Mouse (Mus musculus) liver, embryonic 11.5 days (tissue): ENCODE data around the gene Cntnap5a. TPM values are rescaled to one million over a fixed set of nuclear protein-coding genes. Genes with fewer than 3 reads are reported as not detected.

ENCODE experiments used
- ATAC-seq: fragments of 200-750 bp; cut with Nextera tagmentation; replicated peaks from 2 replicates; pipeline ENCODE4 v1.8.0; 2017; ENCODE audit warnings: moderate number of reproducible peaks, mild to moderate bottlenecking, moderate TSS enrichment, moderate library complexity; ENCODE audit not compliant: low FRiP score
- DNase-seq: peaks from one replicate; pipeline ENCODE4 v3.0.0-alpha.2; 2017; ENCODE audit warnings: low spot score
- H3K27ac ChIP-seq: fragments of 300-500 bp; sonication (generic); 2 replicates; pipeline ENCODE4 v1.5.1; 2014; ENCODE audit warnings: mild to moderate bottlenecking, low read depth, low read length, control low read depth
- H3K27me3 ChIP-seq: fragments of 300-500 bp; sonication (generic); replicated peaks from 2 replicates; pipeline ENCODE4 v1.6.1; 2014; ENCODE audit warnings: low read length, mixed read lengths; ENCODE audit not compliant: control insufficient read depth, insufficient read depth
- H3K36me3 ChIP-seq: fragments of 300-500 bp; sonication (generic); 2 replicates; pipeline ENCODE4 v1.6.1; 2014; ENCODE audit warnings: mild to moderate bottlenecking, low read length, moderate library complexity, mixed read lengths; ENCODE audit not compliant: control insufficient read depth, insufficient read depth
- H3K4me1 ChIP-seq: fragments of 300-500 bp; sonication (generic); replicated peaks from 2 replicates; pipeline ENCODE4 v1.6.1; 2014; ENCODE audit warnings: low read length, mixed read lengths; ENCODE audit not compliant: control insufficient read depth, insufficient read depth
- H3K4me2 ChIP-seq: fragments of 300-500 bp; sonication (generic); 2 replicates; pipeline ENCODE4 v1.6.1; 2014; ENCODE audit warnings: mild to moderate bottlenecking, control low read depth, moderate library complexity
- H3K4me3 ChIP-seq: fragments of 300-500 bp; sonication (generic); 2 replicates; pipeline ENCODE4 v1.5.1; 2014; ENCODE audit warnings: low read depth, low read length, control low read depth
- H3K9ac ChIP-seq: fragments of 300-500 bp; sonication (generic); 2 replicates; pipeline ENCODE4 v1.6.1; 2014; ENCODE audit warnings: low read depth, low read length, control low read depth
- H3K9me3 ChIP-seq: fragments of 300-500 bp; sonication (generic); 2 replicates; pipeline ENCODE4 v1.6.1; 2016; ENCODE audit warnings: low read length, inconsistent platforms, mixed read lengths; ENCODE audit not compliant: control insufficient read depth
- WGBS: fragments of 180-500 bp; shearing (Covaris S2); extraction: QIAGEN DNeasy Blood & Tissue Kit; methylation state at CpG from one replicate; pipeline ENCODE4 v1.1.7; 2014; 5-methylcytosine and 5-hydroxymethylcytosine counted together
- polyA plus RNA-seq: library from polyadenylated mRNA; unstranded; fragments of >200 nt; fragmentation: Nextera tagmentation; extraction: Ambion mirVana; gene quantifications from 2 replicates; pipeline ENCODE4 v1.2.1, GENCODE M21; 2014

Cntnap5a gene
- polyA plus RNA-seq, 1 experiment from 2014 or later, result not detected

- Histone ChIP-seq H3K27me3 (no peaks in the 10 kb centered on the region), H3K4me3 (no peak overlapping the region), H3K4me1 (no peaks in the 10 kb centered on the region), H3K36me3 (no peaks in the 10 kb centered on the region), H3K9ac (no peak overlapping the region), H3K4me2 (no peak overlapping the region), H3K27ac (no peak overlapping the region), H3K9me3 (no peaks in the 10 kb centered on the region)
- 82% methylated on average over 2 of the region's 2 CpGs for WGBS
- DNase-seq, result no peak
- ATAC-seq, result no peak
Observed at GRCm38 (mm10) chr1:116243856-116244255, 559.3 kb downstream of the Cntnap5a start.

- Histone ChIP-seq H3K9ac (no peak overlapping the region), H3K9me3 (no peaks in the 10 kb centered on the region), H3K36me3 (no peaks in the 10 kb centered on the region), H3K4me2 (no peak overlapping the region), H3K4me1 (no peaks in the 10 kb centered on the region), H3K4me3 (no peak overlapping the region), H3K27me3 (no peaks in the 10 kb centered on the region), H3K27ac (no peak overlapping the region)
- no peak for ATAC-seq
- no peak for DNase-seq
Observed at GRCm38 (mm10) chr1:116281144-116281543, 596.6 kb downstream of the Cntnap5a start.

- H3K27me3 ChIP-seq, result no peaks in the 10 kb centered on the region
- H3K9me3 ChIP-seq, result no peaks in the 10 kb centered on the region
- no peaks in the 10 kb centered on the region for H3K4me1 ChIP-seq
- H3K27ac ChIP-seq, result no peak overlapping the region
- no peak overlapping the region for H3K4me2 ChIP-seq
- ATAC-seq (no peak), DNase-seq (no peak)
- H3K36me3 ChIP-seq, result no peaks in the 10 kb centered on the region
- 88% methylated on average over 1 of the region's 1 CpGs for WGBS
- no peak overlapping the region for H3K9ac ChIP-seq
- H3K4me3 ChIP-seq, result no peak overlapping the region
Observed at GRCm38 (mm10) chr1:116283968-116284367, 599.4 kb downstream of the Cntnap5a start.

- no peak for DNase-seq
- Histone ChIP-seq H3K27me3 (no peaks in the 10 kb centered on the region), H3K4me1 (no peaks in the 10 kb centered on the region), H3K36me3 (no peaks in the 10 kb centered on the region), H3K4me2 (no peak overlapping the region), H3K9me3 (no peaks in the 10 kb centered on the region), H3K9ac (no peak overlapping the region), H3K27ac (no peak overlapping the region), H3K4me3 (no peak overlapping the region)
- ATAC-seq, result no peak
- 76% methylated on average over 3 of the region's 3 CpGs for WGBS
Observed at GRCm38 (mm10) chr1:116306555-116306954, 622.0 kb downstream of the Cntnap5a start.

GRCm38 (mm10) chr1:116311512-116311911 is 627.0 kb downstream of the Cntnap5a start:
- DNase-seq (no peak), ATAC-seq (no peak)
- no peak overlapping the region for H3K4me3 ChIP-seq
- no peak overlapping the region for H3K4me2 ChIP-seq
- H3K27me3 ChIP-seq, result no peaks in the 10 kb centered on the region
- WGBS, result 63% methylated on average over 3 of the region's 3 CpGs
- H3K9me3 ChIP-seq, result no peaks in the 10 kb centered on the region
- H3K4me1 ChIP-seq, result no peaks in the 10 kb centered on the region
- no peak overlapping the region for H3K27ac ChIP-seq
- no peaks in the 10 kb centered on the region for H3K36me3 ChIP-seq
- H3K9ac ChIP-seq, result no peak overlapping the region

- no peaks in the 10 kb centered on the region for H3K36me3 ChIP-seq
- no peak overlapping the region for H3K27ac ChIP-seq
- no peak overlapping the region for H3K4me3 ChIP-seq
- H3K4me1 ChIP-seq, result no peaks in the 10 kb centered on the region
- no peak overlapping the region for H3K9ac ChIP-seq
- H3K4me2 ChIP-seq, result no peak overlapping the region
- DNase-seq, result no peak
- H3K27me3 ChIP-seq, result no peaks in the 10 kb centered on the region
- no peak for ATAC-seq
- H3K9me3 ChIP-seq, result no peaks in the 10 kb centered on the region
Observed at GRCm38 (mm10) chr1:116313269-116313668, 628.7 kb downstream of the Cntnap5a start.

GRCm38 (mm10) chr1:116324505-116324904 is 639.9 kb downstream of the Cntnap5a start:
- DNase-seq (no peak), ATAC-seq (no peak)
- no peaks in the 10 kb centered on the region for H3K36me3 ChIP-seq
- no peaks in the 10 kb centered on the region for H3K4me1 ChIP-seq
- no peak overlapping the region for H3K4me2 ChIP-seq
- H3K4me3 ChIP-seq, result no peak overlapping the region
- H3K9ac ChIP-seq, result no peak overlapping the region
- no peaks in the 10 kb centered on the region for H3K9me3 ChIP-seq
- no peaks in the 10 kb centered on the region for H3K27me3 ChIP-seq
- no peak overlapping the region for H3K27ac ChIP-seq

GRCm38 (mm10) chr1:116353669-116354068 is 669.1 kb downstream of the Cntnap5a start:
- H3K9ac ChIP-seq, result no peak overlapping the region
- no peak overlapping the region for H3K4me2 ChIP-seq
- H3K4me3 ChIP-seq, result no peak overlapping the region
- no peaks in the 10 kb centered on the region for H3K4me1 ChIP-seq
- H3K36me3 ChIP-seq, result no peaks in the 10 kb centered on the region
- H3K9me3 ChIP-seq, result no peaks in the 10 kb centered on the region
- DNase-seq, result no peak
- no peak for ATAC-seq
- no peaks in the 10 kb centered on the region for H3K27me3 ChIP-seq
- H3K27ac ChIP-seq, result no peak overlapping the region

GRCm38 (mm10) chr1:116365606-116366005 is 681.0 kb downstream of the Cntnap5a start:
- ATAC-seq, result no peak
- H3K9me3 ChIP-seq, result no peaks in the 10 kb centered on the region
- WGBS, result 57% methylated on average over 2 of the region's 2 CpGs

More at GRCm38 (mm10) chr1:116365606-116366005, 681.0 kb downstream of the Cntnap5a start:
- no peak overlapping the region for H3K4me2 ChIP-seq
- no peaks in the 10 kb centered on the region for H3K4me1 ChIP-seq
- no peak overlapping the region for H3K4me3 ChIP-seq
- H3K9ac ChIP-seq, result no peak overlapping the region
- DNase-seq, result no peak
- no peaks in the 10 kb centered on the region for H3K27me3 ChIP-seq
- no peaks in the 10 kb centered on the region for H3K36me3 ChIP-seq
- no peak overlapping the region for H3K27ac ChIP-seq
